Mouse (Mus musculus): Measurements from ENCODE around the gene Rabep1.
A peak's percentile ranks its signal among the peaks of the same experiment; 100 is the strongest.

Gene Rabep1

GRCm38 (mm10) chr11:70906681-70907080, 62.1 kb downstream of the Rabep1 start:
- DNase-seq: no peak

DNA sequence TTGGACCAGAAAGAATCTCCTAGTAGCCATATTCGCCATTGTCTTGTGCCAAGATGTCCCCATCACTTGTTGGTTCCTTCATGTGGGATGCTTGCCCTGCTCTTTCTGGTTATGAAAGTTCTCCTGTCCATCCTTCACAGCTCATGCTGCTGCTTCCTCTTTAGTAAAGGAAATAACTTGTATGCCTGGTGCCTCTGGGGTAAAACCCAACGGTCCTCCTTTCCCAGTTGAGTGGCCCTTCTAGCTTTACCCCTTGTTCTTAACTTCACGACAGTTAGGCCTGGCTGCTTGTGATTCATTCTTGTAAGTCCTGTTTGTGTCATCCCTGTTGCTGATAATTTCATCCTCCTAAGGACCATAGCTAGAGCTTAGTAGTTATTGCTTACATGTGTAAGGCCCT, 66.7 kb downstream of the Rabep1 start:
- no peak for DNase-seq

DNA sequence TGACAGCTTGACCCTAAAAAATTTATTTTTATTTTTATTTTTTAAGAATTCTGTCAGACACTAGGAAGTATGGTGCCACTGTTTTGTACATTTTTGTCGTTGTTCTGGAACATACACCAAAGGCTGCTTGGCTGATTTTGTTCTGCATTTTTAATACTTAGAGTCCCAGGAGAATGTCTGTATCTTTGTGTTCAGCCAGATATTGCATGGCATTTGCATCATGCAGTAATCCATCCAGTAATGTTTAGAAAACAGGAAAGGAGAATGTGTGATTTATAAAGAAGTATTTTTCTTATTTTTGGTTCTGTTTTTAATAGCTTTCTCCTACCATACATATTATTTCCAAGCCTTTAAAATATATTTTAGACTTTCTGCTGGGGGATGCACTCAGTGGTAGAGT, 67.3 kb downstream of the Rabep1 start:
- DNase-seq: no peak

DNA sequence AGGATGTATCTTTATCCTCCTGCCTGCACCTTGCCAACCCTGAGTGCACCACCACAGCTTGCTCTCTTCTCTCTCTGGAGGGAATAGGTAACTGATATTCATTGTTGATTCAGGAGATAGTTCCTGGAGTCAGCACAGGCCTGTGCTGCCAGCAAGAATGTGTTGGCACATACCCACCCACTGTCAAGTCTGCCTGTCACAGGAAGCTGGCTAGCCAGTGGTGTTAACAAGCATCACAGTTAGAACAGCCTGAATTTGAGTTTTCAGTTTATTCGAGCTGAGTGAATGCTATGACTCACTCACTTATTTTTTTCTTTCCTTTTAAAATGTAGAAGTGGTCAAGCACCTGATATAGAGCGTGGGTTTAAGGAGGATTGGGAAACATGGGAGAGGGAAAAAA, 73.3 kb downstream of the Rabep1 start:
- peak; percentile 16 for DNase-seq

GRCm38 (mm10) chr11:70919524-70919923, 74.9 kb downstream of the Rabep1 start:
- no peak for DNase-seq

DNA sequence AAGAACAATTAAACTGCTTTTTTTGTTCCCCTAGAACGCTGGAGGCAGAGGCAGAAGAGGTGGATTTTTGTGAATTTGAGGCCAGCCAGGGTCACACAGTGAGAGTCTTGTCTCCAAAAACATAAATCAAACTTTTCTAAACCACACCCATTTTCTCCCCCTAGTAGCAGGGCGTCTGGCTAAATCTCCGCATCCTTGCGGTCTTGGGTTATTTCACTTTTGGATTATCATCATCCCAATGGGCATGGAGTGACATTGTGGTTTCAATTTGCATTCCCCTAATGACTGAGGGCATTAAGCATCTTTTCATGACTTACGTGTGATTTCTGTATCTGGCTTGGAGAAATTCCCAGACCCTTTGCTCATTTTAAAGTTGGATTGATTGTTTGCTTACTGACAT, 86.9 kb downstream of the Rabep1 start:
- no peak for DNase-seq

DNA sequence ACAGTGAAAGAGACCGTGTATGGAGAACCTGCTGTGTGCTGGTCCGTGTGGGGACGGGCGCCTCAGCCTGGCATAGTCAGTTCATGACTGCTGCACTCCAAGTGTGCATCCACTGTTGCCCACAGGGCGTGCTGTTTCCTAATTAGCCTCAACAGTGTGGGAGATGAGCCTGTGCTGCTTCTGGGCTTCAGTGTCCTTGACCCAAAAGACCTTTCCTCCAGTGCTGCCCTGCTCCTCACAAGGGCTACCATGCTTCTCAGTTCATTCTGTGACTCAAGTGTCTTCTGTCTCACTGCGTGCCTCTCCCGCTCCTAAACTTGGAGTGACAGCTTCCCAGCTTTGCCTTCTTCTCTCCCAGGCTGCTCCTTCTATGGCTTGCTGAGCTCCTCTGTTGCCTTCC, 90.7 kb downstream of the Rabep1 start:
- no peak for DNase-seq

DNA sequence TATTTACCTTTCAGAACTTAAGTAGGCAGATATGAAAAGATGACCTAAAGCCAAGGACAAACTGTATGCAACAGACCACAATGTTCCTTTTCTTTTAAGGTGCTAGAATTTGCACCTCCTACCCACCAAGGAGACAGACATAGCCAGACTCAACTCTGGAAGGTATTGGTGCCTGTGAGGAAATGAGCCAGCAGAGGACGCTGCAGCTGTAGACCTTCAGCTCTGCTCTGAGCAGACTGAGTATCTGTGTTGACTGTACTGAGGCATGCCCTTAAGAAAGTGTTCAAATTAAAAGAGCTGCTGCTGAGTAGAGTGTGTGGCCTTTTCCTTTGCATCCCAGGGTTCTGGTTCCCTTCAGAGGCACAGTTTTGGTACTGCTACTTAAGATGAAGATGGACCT, 98.0 kb downstream of the Rabep1 start:
- DNase-seq: no peak

- no peak for DNase-seq
These were observed 99.1 kb downstream of the Rabep1 start for GRCm38 (mm10) chr11:70943651-70944050.

DNA sequence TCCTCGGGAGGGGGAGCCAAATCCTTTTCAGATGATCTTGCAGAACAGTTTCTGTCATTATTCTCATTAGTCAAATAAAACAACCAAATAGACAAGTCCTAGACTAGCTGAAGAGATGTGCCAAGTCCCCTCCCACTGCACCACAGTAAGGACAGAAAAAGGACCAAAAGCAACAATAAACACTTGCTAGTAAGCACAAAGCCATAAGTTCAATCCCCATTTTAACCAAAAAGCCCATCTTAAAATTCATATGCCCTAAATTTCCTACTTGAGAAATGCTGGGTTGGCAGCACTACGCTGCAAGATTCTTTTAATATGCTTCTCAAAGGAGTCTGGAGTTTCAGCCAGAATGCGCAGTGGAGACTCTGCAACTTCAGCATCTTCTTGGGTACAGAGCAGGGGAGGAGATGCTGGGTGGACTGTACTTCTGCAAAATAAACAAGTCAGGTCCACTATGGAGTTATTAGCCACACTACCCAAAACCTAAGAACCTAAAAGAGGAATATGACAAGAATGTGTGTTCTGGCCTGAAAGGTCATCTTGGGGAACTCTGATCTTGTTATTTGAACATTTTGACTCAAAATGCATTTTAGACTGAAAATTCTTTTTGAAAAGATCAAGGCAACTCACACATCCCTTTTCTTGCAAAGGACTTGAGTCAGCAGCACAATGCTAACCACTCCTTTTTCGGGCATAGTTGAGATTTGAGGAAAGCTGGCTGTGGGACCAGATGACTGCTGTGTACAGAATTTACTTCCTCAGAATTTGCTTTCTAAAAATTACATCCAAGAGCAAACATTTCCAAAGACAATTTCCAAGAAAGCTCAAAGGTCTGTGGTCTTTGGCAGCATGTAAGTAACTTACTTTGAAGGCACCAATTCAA, 100.6 kb downstream of the Rabep1 start:
- DNase-seq: no peak

DNA sequence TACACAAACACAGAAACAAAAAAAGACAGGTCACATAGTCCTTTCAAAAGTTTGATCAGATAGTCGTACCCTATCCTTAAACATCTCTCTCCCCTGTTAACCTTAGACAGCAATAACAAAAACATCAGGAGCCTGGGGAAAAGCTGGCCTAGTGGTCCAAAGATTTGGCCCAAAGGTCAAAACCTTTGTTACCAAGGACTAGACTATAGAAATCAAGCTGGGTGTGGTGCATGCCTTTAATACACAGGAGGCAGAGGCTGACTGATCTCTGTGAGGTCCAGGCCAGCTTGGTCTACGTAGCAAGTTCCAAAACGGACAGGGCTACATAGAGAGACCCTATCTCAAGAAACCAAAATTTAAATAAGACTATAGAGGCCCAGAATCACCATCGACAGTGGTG, 110.1 kb downstream of the Rabep1 start:
- no peak for DNase-seq

DNA sequence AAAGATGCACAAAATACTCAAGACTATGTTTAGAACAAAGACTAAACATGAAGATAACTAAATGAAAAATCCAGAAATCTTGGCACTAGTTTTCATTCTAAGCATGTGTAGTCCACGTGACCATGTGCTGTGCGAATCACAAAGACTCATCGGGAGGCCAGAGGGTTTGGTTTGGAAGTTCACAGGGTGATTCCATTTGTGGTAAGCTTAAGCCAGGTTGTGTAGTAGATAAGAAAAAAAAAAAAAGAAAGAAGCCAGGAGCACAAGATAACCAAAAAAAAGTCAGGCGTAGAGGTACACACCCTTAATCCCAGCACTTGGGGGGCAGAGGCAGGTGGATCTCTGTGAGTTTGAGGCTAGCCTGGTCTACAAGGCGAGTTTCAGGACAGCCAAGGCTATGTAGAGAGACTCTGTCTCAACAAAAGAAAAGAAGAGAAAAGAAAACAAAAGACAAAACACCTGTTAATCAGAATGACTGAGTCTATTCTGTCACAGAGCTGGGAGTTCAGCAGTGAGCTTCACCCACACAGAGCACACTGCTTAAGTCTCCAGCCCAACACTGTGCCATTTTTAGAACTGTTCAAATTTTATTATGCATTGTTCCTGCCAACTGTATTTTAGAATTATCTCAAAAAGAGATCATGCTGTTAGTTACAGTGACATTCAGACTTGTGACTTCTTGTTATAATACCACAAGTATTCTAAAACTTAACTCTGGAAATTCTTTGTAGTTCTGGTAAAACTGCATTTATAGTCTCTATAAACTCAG, 116.4 kb downstream of the Rabep1 start:
- no peak for DNase-seq

DNA sequence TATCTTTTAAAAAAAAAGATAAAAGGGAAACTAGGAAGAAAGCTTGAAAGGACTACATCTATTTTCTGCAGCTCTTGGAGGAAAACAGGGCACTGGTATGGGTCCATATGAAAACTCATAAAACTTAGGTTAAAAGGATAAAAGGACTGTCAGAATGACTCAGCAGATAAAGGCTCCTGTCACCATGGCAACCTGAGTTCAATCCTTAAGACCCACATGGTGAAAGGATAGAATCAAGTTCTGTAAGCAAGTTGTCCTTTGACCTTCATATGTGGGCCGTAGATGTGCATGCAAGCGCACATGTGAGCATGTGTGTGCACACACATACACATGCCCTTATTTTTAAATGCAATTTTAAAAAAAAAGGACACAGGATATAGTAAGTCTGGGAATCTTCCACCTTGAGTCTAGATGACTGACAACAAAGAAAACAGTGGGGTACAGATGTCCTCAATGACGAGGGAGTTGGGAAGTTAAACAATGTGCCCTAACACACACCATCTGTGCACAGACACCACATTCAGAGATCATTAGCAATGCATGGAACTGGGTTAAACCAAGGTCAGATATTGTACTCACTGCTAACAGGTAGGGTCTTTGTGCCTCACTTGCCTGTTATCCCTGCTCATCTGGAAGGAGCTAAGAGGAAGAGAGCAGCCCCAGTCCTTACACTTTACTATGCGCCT, 119.8 kb downstream of the Rabep1 start:
- DNase-seq: no peak

- DNase-seq: no peak
These were observed 124.8 kb downstream of the Rabep1 start for GRCm38 (mm10) chr11:70969271-70969794.

- peak; percentile 97 for DNase-seq
These were observed 125.4 kb downstream of the Rabep1 start, which contains the start of the genes Nup88 and Rpain for GRCm38 (mm10) chr11:70969821-70970559. Gene Nup88 (minus strand): TSS chr11:70969973. Gene Rpain (plus strand): TSS chr11:70970213.

GRCm38 (mm10) chr11:70970560-70971540, 126.3 kb downstream of the Rabep1 start:
- peak; percentile 67 for DNase-seq

GRCm38 (mm10) chr11:70972586-70972985, 128.0 kb downstream of the Rabep1 start:
- DNase-seq: no peak

- peak; percentile 11 for DNase-seq
These were observed 129.4 kb downstream of the Rabep1 start for GRCm38 (mm10) chr11:70973947-70974346.

GRCm38 (mm10) chr11:70975193-70975592, 130.6 kb downstream of the Rabep1 start:
- no peak for DNase-seq

- DNase-seq: no peak
These were observed 132.7 kb downstream of the Rabep1 start for GRCm38 (mm10) chr11:70977293-70977692.

DNA sequence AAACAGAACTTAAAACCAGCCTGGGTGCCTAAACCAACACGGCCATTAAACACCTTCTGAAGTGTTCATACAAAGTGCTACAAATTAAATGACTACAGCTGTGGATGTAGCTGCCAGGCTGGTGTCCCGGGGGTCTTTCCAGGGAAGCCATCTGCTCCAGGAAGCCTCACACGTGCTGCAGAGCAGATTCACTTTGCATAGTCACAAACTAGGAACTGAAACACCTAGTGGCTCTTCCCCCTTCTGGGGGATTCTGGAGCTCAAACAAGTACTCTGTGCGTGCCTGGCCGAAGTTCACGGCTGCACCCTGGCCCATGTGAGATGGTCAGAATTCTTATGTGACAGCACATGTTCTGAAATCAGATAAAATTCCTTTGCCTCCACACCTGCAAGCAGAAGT, 135.7 kb downstream of the Rabep1 start:
- no peak for DNase-seq
